Mouse (Mus musculus) G1E (cell line): Measurements from ENCODE around the gene Antxr2. TPM values are rescaled to one million over a fixed set of nuclear protein-coding genes. Genes with fewer than 3 reads are reported as not detected.

Experiments
- ATAC-seq: 2 replicates; pipeline ENCODE4 v1.8.0; 2016; ENCODE audit warnings: mild to moderate bottlenecking; ENCODE audit not compliant: insufficient number of reproducible peaks, poor library complexity, low FRiP score, severe bottlenecking; ENCODE audit errors: extremely low read depth
- DNase-seq: peaks from one replicate; pipeline ENCODE4 v3.0.0; 2012; ENCODE audit warnings: low spot score
- H3K27me3 ChIP-seq: 2 replicates; pipeline ENCODE4 v1.6.1; 2012; ENCODE audit warnings: mild to moderate bottlenecking, low read length, inconsistent platforms; ENCODE audit not compliant: insufficient read depth
- H3K36me3 ChIP-seq: replicated peaks from 2 replicates; pipeline ENCODE3; 2012; ENCODE audit warnings: mild to moderate bottlenecking, inconsistent platforms
- H3K4me1 ChIP-seq: 2 replicates; pipeline ENCODE4 v1.6.1; 2012; ENCODE audit warnings: low read depth, low read length, inconsistent platforms, mixed read lengths; ENCODE audit not compliant: insufficient read depth
- H3K4me3 ChIP-seq: 2 replicates; pipeline ENCODE4 v1.5.1; 2012; ENCODE audit warnings: low read depth, mild to moderate bottlenecking, inconsistent platforms, low read length, moderate library complexity, mixed read lengths
- H3K9me3 ChIP-seq: replicated peaks from 2 replicates; pipeline ENCODE4 v1.6.1; 2012; ENCODE audit warnings: inconsistent platforms
- CTCF ChIP-seq: IDR thresholded peaks from 2 replicates; pipeline ENCODE4 v1.5.1; 2012; ENCODE audit warnings: low read depth, low read length, inconsistent platforms, mixed read lengths
- GATA1 ChIP-seq: IDR thresholded peaks from 2 replicates; pipeline ENCODE4 v1.6.1; 2012; ENCODE audit warnings: borderline replicate concordance, low read length, inconsistent platforms, mixed read lengths
- GATA2 ChIP-seq: IDR thresholded peaks from 2 replicates; pipeline ENCODE4 v1.6.1; 2012; ENCODE audit warnings: low read depth, low read length, inconsistent platforms, borderline replicate concordance
- POLR2AphosphoS5 ChIP-seq: IDR thresholded peaks from 2 replicates; pipeline ENCODE4 v1.6.1; 2012; ENCODE audit warnings: low read depth, low read length, inconsistent platforms; ENCODE audit not compliant: insufficient replicate concordance
- TAL1 ChIP-seq: conservative IDR thresholded peaks from 2 replicates; pipeline ENCODE4 v1.6.1; 2012; ENCODE audit warnings: low read depth, low read length, inconsistent platforms, mixed read lengths
- polyA plus RNA-seq: library from polyadenylated mRNA; stranded (reverse); fragments of >175 nt; gene quantifications from 2 replicates; pipeline ENCODE4 v1.2.3, GENCODE M21; 2012
- total RNA-seq, 2 experiments: library from RNA; stranded (forward) in 1 of 2; stranded (reverse) in 1 of 2; fragments of 200-1000 nt in 1 of 2; fragments of >200 nt in 1 of 2; fragmentation: Nextera tagmentation in 1 of 2; gene quantifications; 2 replicates each; pipeline ENCODE4 v1.2.3; 2014 to 2017

The Antxr2 gene
- total and polyA plus RNA-seq, 3 experiments = 0.05 TPM; not detected in 2

DNA sequence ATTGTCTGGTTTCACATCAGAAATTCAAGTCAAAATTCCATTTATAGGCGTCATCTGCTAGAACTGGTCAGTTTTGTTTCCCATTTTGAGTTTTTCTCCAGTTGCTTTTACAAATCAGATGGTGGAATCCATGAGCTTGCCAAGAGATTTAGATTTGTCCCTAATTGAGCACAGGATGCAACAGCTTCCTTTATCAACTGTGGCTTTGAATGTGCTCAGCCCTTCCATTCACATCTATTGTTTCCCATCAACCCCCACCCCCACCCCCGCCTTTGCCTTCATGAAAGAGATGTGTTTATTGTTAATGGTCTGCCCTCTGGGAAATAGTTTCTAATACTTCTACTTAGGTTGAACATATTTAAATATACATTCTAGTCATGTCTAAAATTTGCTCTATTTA, 149.4 kb downstream of the Antxr2 start:
- no peak for DNase-seq
- TF ChIP-seq TAL1 (no peak), GATA1 (no peak), GATA2 (no peak), CTCF (no peak), POLR2AphosphoS5 (no peak)
- no peak for ATAC-seq

DNA sequence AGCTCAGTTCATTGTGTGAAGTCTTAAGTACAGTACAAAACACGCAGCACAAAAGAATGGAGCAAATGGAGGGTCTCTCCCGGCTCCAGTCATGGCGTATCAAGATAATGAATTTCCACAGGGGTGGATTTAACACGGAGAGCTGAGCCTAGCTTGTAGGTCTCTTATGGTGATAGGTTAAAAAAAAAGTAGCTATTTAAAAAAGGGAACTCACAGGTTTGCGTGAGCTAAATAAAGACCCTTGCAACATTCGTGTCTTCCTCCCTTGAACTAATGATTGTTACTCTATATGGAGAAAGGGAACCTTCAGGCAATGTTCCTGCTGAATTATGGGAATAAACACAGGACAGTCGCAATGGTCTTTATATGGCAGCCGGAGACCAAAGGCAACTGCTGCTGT, 150.7 kb downstream of the Antxr2 start:
- no peak for TF ChIP-seq POLR2AphosphoS5
- TF ChIP-seq CTCF = no peak
- no peak for TF ChIP-seq GATA2
- no peak for TF ChIP-seq TAL1
- no peak for TF ChIP-seq GATA1
- Histone ChIP-seq H3K9me3 (peaks cover 4% of the 10 kb centered on the region; the same call in 1 of the 2 replicates), H3K36me3 (no peaks in the 10 kb centered on the region), H3K27me3 (no peaks in the 10 kb centered on the region), H3K4me1 (no peaks in the 10 kb centered on the region), H3K4me3 (no peak overlapping the region)
- no peak for ATAC-seq
- DNase-seq = no peak

More for the DNA sequence above, 149.4 kb downstream of the Antxr2 start:
- H3K27me3 ChIP-seq = no peaks in the 10 kb centered on the region
- peaks cover 11% of the 10 kb centered on the region; the same call in 1 of the 2 replicates for H3K9me3 ChIP-seq
- H3K4me1 ChIP-seq = no peaks in the 10 kb centered on the region
- H3K36me3 ChIP-seq = no peaks in the 10 kb centered on the region
- no peak overlapping the region for H3K4me3 ChIP-seq

DNA sequence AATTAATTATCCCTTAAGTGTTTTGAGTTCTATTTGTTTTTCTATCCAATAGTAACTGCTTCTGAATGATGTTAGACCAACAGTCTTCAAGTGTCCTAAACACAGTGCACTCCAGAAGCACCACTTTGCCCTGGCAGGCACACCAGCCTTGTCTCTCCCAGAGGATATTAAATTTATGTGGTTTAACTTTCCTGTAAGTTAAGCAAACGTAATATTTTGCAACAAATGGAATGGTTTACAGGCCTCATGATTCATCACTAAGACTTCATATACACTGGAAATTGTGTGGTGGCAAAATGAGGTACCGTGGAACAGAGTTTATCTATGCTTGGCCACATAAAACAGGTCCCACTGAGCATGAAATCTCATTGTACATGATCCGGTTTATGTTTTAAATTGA, 152.0 kb downstream of the Antxr2 start:
- Histone ChIP-seq H3K4me1 (no peaks in the 10 kb centered on the region), H3K36me3 (no peaks in the 10 kb centered on the region), H3K9me3 (no peaks in the 10 kb centered on the region; the same call in 1 of the 2 replicates), H3K27me3 (no peaks in the 10 kb centered on the region), H3K4me3 (no peak overlapping the region)
- no peak for DNase-seq
- no peak for TF ChIP-seq CTCF
- TF ChIP-seq POLR2AphosphoS5 = no peak
- TF ChIP-seq TAL1 = no peak
- TF ChIP-seq GATA2 = no peak
- TF ChIP-seq GATA1 = no peak
- no peak for ATAC-seq

DNA sequence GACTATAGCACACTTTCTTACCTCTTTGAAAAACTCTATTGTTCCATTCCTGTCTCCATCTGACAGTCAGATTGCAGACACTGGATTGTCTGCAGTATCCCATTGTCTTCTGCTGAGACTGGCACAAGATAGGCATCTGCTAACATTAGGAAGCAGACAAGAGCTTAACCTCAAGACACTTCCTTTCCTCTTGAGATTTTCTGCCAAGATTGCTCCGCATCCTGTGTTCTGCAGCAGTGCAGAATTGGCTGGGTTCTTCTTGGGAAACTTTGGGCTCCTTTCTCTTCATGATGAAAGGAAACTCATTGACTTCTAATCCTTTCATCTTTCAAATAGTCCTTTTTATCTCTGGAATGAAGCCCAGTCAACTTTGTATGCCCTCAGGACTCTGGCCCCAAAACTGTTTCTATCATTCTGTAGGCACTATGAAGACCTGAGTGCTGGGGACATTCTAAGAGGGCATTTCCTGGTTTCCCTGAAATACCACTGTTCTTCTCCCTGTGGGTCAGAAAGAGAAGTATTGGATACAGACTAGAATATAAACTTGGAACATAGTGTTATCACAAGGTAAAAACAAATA, 152.5 kb downstream of the Antxr2 start:
- H3K27me3 ChIP-seq = no peaks in the 10 kb centered on the region
- H3K36me3 ChIP-seq = no peaks in the 10 kb centered on the region
- DNase-seq (no peak), ATAC-seq (no peak)
- H3K4me1 ChIP-seq = no peaks in the 10 kb centered on the region
- TF ChIP-seq GATA2 = no peak
- TF ChIP-seq CTCF = no peak
- no peak for TF ChIP-seq TAL1
- no peak for TF ChIP-seq GATA1
- TF ChIP-seq POLR2AphosphoS5 = no peak
- H3K4me3 ChIP-seq = no peak overlapping the region
- H3K9me3 ChIP-seq = no peaks in the 10 kb centered on the region; the same call in 1 of the 2 replicates

DNA sequence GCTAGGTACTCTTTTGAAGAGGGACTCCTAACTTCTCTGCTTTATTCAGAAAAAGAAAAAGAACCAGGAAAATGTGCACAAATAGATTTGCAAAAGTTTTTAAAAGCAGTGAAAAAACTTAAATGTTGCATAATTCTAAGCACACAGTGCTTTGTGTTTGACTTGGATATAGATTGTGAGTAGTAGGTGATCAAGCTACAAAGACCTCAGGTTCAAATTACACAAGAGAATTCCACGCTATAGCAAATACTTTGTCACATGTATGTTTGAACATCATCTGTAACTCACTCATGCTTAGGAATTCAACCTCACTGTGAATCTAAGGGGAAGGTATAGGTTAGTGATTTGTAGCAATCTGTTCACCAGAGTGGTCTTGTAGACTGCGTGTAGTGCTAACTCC, 153.9 kb downstream of the Antxr2 start:
- no peak for ATAC-seq
- DNase-seq = no peak
- no peak for TF ChIP-seq TAL1
- TF ChIP-seq POLR2AphosphoS5 = no peak
- TF ChIP-seq GATA2 = no peak
- TF ChIP-seq GATA1 = no peak
- no peak for TF ChIP-seq CTCF
- H3K36me3 ChIP-seq = no peaks in the 10 kb centered on the region
- no peaks in the 10 kb centered on the region for H3K4me1 ChIP-seq
- no peak overlapping the region for H3K4me3 ChIP-seq
- no peaks in the 10 kb centered on the region; the same call in 1 of the 2 replicates for H3K9me3 ChIP-seq
- no peaks in the 10 kb centered on the region for H3K27me3 ChIP-seq

DNA sequence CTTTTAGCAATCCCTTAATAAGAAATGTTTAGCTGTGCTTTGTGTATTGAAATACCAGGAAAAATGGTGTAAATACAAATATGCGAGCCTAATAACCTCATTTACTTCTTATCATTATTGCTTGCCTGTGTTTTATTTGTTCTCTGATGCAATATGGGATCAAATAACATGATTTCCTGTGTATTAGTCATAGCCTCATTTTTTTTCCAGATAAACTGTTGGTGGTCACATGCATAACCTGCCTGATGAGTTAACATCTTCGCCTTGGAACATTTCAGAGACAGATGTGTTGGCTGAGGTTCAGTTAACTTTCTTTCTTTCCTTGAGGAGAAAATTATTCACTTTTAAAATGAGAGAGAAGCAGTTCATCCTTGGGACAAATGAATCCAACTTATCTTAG, 162.9 kb downstream of the Antxr2 start:
- Histone ChIP-seq H3K36me3 (no peaks in the 10 kb centered on the region), H3K4me3 (no peak overlapping the region), H3K4me1 (no peaks in the 10 kb centered on the region), H3K27me3 (no peaks in the 10 kb centered on the region), H3K9me3 (no peaks in the 10 kb centered on the region)
- no peak for DNase-seq
- ATAC-seq = no peak
- no peak for TF ChIP-seq GATA1
- no peak for TF ChIP-seq GATA2
- no peak for TF ChIP-seq POLR2AphosphoS5
- no peak for TF ChIP-seq TAL1
- TF ChIP-seq CTCF = no peak
